Mouse (Mus musculus) cerebellum, adult 9-11 months (tissue): ENCODE measurements around the gene Ypel2.
A peak's percentile ranks its signal among the peaks of the same experiment; 100 is the strongest.

Experiments used
- DNase-seq: peaks from one replicate; pipeline ENCODE4 v3.0.0; 2022

Ypel2 gene

DNA sequence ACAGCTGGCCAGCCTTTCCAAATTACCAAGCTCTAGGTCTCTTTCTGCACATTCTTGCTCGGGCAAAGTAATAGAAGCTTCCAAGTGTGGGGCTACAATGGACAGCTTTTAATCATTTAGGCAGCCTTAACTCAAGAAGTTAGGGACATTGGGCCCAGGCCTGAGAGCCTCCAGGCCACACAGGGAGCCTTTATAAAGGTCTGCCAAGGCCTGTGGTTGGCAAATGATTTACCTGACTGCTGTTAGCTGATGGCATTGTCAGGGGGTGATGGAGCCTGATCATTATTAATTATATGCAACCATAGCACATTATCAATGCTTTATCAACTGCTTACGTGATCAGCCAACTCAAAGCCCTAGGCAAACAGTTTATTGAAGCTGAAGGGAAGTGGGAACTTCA lies 33.2 kb downstream of the Ypel2 start:
- DNase-seq = no peak

DNA sequence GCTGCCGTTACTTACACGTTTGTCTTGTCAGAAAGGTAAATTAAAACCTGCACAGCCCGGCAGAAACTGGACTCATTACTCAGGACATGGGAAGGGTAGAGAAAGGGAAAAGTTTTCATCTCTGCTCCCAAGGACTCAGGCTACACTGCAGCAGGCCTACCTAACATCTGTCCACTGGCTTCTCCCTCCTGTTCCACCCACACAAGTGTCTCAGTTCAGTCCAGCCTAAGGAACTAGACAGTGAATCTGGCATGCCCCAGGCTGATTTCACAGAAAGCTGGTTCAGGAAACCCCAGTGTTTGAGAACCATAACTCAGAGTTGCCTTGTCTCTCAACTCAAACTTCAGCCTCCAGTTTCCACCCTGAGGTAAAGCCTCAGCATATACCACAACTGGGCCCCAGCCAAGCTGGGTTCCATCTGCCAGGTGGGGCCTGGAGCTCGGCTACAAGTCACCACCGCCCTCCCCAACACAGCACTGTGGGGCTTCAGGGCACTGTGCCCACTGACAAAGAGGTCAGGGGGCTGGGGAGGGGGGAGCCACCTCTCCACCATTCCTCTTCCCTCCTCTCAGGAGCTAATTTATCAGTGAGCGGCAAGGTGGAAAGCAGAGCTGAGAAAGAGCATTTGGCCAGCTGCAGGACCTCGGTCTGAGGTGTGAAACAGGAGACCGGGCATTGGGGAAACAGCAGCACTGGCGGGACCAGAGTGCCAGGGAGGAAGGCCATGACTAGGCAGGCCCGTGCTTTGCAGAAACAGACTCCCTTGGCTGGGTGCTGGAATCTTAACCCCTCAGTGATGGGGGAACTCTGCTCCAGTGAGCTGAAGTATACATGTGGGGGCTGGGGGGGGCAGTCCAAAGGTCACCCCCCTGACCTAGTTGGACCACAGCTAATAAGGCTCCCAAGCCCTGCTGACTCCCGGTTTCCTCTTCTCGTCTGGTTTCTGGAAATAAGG lies 34.5 kb downstream of the Ypel2 start:
- peak; percentile 71 for DNase-seq

DNA sequence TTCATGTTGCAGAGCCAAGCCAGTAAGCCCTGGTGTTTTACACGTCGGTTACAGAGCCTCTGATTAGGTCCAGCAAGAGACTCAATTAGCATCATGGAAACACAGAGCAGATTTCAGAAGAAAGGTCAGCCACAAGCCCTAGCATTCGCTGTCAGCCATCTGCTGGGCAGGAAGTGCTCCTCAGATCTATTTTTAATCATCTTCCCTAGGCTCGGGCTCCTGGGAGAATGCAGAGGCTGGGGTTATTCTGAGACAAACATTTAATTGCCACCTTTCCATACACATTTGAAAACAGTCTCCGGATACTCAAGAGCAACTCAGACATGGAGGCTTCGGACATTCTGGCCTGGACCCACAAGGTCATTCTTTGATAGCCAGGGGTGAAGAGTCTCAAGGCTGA lies 35.3 kb downstream of the Ypel2 start:
- peak; percentile 73 for DNase-seq

DNA sequence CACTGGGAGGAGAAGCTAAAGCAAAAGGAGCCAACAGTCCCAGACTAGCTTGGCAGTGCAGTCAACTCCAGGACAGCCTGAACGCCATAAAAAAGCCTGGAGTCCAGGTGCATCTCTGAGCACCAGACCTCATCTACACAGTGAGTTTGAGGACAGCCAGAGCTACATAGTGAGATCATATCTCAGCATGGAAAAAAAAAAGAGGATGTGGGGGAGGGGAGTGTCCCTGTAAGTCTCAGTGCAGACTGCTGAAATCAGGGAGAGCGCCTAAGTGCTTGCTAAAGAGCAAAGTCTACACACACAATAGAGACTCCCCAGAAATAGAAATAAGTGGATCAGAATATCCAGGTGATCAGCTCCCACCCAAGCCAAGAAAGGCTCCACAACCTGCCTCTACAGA lies 37.1 kb downstream of the Ypel2 start:
- no peak for DNase-seq

DNA sequence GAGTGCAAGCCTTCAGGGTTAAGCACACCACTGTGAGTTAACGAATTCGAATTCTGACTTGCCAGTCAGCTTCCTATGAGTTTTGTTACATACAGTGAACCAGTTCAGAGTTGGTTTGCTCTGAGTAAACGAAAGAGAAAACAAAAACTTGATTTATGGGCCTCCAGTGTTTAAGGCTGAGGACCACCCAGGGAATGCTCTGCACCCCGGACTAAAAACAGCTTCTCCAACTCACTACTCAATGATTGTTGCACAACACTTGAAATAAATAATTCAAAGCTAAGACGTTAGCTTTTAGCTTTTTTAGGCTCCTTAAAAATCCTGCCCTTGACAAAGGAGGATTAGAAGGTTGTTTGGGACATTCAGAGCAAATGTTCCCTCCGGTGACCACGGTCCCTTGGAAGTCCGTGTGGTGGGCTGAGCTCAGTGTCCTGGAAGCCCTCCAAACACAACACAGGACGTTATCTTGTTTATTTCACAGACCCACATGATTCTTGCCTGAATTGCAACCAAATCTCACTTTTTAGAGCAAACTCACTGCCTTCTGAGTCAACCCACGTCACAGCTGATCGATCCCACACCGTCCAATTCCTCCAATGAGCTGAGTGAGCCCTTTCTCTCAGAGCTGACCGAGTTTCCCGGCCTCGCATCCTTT lies 38.8 kb downstream of the Ypel2 start:
- DNase-seq = no peak

DNA sequence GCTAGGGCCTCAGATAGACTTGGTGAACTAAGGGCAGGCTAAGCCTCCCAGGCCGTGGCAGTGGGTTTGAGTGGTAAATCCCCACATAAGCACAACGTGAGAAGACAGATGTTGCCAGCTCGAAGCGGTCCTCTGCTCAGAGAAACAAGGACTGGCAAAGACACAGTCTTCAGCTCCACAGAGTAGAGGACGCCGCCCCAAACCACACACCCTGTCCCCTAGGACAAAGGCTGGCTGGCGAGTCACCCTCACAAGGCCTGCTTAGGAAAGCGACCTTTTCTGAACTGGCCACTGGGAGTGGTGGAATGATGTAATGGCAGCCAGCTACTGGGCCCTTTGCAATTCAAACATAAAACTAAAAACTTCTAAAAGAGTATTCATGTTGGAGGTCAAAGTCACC lies 40.4 kb downstream of the Ypel2 start:
- no peak for DNase-seq

DNA sequence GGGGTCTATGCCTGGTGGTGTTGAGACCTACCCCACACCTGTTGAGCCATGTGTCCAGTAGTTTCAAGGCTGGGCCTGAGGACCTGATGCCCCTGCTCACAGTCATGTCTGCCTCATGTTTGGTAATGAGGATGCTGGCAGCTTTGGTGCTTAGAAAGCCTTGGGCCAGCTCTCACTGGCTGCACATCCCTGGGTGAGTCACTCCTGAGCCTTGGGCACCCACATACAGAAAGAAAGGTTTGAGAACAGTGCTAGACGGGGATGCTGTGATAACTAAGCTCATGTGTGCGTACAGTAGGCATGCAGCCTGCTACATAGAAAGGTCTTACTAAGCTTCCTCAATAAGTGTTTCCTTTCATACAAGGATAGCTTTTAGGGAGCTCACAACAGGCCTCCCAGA lies 40.8 kb downstream of the Ypel2 start:
- DNase-seq = no peak

DNA sequence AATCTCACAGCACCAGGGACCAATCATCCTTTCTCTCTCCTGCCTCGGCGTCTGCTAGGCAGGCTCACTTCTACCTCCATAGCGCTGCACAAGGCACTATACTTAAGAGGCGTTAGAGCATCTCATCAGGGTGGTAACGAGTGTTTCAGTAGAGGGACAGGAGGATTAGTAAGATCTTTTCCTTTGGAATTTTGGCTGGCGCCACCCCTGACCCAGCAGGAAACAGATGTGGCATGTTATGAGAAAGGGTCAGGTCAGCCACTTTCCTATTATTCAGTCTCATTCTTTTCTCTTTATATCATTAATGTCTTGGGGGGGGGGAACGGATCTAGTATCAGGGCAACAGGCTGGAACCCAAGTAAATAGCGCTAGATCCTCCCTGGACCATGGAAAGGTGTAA lies 41.8 kb downstream of the Ypel2 start:
- no peak for DNase-seq

DNA sequence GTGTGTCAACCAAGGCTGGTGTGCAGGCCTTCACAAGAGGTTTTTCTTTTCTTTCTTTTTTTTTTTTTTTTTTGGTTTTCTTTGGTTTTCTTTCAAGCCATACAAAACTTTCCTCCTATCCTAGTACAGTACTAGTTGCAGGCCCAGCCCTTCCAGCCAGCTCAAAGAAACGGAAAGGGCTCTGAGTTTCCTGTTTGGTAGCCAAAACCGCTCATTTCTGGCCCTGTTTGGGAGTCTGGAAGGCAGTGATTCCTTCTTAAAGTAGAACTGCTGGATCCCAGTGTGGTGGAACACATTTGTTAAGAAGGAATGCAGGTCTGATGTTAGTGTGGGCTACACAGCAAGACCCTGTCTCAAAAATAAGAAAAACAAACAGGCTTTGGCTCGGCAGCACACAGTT lies 43.0 kb downstream of the Ypel2 start:
- DNase-seq = peak; percentile 22

DNA sequence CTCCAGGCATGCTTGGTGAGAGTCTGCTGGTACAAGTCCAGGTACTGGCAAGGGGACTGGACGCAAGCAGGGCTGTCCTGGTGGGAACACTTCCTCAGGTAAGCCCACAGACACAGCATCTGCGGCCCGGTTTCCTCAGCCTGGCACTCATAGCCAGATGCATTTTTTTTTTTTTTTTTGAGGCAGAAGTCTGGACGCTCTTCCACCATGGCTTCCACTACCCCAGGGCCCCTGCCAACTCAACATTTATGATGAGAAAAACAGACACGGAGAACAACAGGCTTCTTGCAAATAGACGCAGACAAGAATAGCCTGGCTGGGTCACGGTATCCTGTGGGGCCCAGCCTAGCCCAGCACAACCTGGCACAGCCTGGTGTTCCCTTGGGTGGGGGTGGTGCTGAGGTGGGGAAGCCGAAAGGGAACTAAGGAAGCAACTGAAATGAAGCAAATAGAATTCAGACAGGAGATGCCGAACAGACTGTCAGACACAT lies 43.5 kb downstream of the Ypel2 start:
- peak; percentile 90 for DNase-seq

DNA sequence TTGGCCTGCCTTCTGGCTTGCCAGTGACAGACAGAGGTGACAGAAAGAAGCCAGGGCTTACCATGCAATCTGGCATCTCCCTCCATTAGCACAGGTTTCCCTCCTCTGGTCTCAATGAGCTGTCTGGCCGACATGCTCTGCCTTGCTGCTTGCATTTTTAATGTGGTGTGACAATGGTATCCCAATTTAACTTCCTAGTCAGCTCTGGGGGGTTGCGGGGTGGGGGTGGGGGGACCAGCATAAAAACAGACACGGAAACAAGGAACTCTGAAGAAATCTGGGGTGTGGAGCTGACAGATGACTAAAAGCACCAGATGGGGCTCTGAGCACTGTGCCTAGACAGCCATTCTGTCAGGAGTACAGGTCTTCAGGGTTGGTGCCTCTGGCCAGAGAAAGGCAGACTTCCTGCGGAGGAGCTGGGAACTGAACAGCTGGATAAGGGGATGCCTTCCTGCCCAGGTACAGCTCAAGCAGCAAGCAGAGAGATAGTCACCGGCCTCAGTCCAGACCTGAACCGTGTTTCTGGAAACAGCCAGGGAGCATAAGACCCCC lies 46.8 kb downstream of the Ypel2 start:
- DNase-seq = peak; percentile 26

DNA sequence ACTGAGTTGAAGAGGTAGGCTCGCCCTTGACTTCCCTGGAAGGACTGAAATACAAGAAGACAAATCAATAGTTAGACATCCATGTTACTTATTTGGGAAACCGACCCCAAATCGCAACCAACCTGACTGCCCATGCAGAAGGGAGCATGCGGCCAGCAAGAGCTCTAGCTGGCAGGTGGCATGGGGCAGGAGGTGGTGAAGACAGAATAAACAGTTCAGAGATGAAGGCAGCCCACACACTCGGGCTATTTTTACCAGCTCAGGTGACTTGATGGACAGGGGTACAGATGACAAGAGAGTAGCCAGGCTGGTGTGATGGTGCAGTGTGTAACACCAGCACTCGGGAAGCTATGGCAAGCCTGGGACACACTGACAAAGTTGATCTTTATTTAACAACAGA lies 47.6 kb downstream of the Ypel2 start:
- DNase-seq = no peak

DNA sequence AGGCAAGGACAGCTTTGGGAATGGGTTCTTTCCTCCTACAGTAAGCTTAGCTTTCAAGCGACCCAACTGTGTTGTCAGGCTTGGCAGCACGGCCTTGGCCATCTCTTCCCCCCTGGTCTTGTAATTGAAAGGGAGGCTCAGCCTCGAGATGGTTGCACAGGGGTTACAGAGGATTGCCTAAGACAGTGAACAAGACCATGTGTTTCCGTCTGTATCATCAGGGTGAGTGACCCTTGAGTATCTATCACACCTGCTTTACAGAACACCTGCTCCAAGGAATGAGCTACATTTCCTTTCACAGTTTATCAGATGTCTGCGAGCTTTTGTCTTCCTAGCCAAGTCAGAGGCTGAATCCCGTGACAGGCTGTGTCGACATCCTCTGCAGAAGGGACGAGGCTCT lies 48.4 kb downstream of the Ypel2 start:
- DNase-seq = no peak

DNA sequence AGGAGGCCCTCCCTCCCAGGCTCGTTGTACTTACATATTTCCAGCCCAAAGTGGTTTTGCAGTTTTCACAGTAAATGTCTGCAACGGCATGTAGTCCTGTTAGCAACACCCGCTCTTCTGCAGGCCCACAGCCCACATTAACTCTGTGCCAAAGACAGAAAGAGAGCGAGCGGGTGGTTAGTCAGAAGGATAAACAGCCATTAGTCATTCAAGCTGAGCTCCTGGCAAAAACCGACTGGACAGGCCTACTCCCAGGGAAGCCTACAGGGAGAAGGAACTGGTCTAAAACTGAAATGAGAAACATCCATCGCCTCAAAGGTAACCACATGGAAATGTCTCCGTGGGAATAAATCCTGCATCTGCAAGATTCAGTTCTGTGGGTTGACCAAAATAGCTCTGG lies 49.0 kb downstream of the Ypel2 start:
- DNase-seq = no peak

DNA sequence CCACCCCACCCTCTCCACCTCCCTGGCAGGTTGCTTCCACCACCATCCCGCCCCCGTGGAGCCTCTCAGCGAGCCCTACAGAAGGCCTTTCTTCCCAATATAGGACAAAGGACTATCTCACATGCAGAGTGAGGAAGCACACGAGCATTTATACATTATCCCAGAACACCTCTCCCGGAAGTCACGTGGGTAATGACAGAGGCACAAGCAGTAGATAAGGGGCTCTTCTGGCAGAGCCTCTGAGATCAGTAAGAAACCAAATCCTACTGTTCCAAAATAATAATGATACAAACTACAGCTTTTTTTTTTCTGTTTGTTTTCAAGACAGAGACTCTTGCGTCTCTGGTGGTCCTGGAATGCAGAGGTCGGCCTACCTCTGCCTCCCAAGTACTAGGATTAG lies 51.6 kb downstream of the Ypel2 start:
- no peak for DNase-seq

DNA sequence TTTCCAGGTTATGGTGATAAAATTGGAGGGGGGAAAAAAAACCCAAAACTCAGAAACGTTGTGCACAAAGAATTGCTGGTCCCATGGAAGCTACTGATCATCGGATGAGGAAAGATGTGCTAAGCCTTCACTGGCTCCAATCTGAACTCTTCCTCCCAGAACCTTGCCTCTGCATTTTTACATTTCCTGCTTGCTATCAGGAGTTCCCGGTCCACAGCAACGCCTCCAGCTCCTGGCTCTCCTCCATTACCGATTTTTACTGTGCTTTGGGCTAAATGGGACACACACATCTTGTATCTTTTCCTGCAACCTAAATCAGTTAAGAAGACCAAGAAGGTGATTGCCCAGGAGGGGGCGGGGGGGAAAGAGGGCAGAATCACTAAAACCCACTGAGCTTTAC lies 54.0 kb downstream of the Ypel2 start:
- no peak for DNase-seq

DNA sequence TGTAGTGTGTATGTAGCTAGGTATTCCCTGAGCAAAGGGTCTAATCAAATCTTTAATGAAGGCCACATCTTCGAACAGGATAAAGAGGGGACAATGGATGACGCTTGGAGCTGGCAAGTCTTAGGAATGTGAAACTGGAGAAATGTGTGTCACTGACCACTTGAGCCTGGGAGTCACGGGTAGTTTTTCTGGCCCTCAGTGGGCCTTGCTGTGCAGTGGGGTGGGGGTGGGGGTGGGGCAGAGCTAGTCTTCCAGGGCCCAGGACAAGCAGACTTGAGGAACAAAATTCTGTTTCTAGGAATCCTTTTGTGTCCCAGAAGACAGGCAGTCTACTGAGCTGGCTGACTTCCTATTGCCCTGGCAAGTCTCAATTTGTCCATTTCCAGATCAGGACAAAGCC lies 55.0 kb downstream of the Ypel2 start:
- DNase-seq = no peak

DNA sequence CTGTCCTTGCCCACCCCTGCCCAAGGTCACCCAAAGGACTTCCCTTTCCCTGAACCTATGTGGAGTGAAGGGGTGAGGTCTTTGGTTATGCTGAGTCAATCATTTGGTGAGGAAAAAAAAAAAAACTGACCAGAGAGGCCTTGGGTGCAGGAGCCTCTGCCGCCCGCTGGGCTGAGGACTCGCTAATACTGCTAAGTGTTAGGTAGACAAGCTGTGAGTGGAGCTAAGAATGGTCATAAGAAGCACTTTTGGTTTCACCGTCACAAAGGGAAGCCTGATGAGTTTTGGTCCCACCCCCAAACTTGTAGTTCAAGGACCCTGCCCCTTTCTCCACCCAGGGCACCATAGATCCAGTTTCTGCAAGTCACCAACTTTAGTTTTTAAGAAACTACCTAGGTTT lies 55.4 kb downstream of the Ypel2 start:
- DNase-seq = no peak

DNA sequence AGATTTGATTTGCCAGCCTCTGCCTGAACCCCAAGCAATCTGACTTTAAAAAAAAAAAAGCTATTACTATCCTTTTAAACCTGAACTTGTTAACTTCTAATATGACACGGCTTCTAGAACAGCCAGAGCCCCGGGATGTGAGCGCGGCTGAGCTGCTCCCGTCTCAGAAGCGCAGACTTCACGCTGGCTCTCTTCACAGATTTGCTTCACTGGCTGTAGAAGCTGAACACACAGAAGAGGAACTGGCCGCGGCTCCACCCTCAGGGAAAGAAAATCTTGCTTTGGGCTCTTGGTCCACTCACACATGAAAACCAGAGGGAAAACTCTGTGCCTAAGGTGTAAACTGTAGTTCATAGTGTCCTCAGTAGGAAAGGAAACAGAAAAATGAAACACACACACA lies 56.6 kb downstream of the Ypel2 start:
- no peak for DNase-seq

DNA sequence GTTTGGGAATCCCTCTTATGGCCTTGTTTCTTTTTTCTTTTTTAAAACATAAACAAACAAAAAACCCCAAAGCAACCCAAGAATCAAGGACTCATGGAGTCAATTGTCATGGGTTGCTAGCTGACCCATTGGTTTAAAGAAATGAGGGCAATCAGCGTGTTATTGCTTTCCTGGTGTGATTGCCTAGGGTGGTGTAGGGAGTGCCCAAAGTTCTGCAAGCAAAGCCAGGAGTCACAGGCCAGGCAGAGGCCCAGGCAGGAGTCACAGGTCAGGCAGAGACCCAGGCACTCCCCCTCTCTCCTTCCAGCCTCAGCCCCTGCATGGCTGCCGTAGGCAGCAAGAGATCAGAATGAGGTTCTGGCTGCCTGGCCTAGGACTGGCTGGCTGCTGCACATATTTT lies 58.6 kb downstream of the Ypel2 start:
- DNase-seq = no peak

DNA sequence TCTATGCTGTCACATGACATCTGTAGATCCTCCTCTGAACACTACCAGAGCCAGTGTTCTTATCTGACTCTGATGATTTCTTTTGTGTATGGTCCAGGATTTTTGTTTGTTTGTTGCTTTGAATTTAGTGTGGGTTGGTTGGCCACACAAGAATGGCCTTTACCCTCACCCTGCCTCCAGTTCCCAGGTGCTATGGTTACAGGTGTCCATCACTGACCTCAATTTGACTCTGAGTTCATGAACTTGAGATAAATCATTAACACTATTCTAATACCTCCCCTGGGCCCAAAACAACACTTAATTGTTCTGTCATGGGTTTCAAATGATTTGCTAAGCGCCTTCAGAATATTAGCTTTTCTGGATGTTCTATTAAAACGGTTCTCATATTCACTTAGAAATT lies 61.3 kb downstream of the Ypel2 start:
- DNase-seq = no peak

DNA sequence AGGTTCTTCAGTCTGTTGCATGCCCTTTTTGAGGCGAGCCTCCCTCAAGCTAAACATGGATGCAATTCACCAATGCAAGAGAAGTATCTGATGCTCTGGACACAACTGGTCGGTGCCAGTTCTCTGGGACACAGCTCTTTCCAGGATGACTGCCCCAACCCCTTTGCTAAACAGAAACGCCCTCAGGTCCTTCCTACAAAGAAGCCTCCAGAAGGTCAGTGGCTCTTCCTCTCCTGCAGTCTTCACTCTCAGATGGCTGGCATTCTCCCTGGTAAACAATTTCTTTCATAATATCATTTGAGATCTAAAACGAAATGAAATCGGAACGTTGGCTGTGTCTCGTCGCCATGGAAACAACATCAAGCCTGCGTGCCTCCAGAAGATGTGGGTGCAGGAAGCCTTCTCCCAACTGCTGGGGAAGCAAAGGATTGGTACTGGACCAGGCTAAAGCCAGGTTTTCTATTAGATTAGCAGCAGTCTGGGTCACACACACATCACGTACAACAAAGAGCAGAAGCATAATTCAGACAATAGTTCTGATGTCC lies 62.8 kb downstream of the Ypel2 start:
- no peak for DNase-seq

DNA sequence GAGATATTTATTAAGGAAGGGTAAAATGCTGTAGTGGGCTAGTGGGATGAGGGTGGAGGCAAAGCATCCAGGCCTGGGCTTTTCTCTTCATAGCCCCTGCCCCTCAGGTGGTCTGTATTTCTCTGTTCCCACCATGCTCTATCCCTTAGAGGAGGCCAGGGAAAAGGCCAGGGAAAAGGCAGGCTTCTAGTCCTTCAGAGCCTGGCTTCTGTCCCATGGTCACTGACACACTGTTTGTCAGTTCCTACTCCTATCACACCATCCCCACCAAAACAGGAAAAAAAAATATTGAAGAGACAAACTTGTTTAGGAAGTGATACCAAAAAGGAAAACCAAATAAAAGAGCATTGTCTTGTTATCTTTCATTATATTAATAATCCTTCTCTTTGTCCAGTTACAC lies 63.5 kb downstream of the Ypel2 start:
- no peak for DNase-seq

DNA sequence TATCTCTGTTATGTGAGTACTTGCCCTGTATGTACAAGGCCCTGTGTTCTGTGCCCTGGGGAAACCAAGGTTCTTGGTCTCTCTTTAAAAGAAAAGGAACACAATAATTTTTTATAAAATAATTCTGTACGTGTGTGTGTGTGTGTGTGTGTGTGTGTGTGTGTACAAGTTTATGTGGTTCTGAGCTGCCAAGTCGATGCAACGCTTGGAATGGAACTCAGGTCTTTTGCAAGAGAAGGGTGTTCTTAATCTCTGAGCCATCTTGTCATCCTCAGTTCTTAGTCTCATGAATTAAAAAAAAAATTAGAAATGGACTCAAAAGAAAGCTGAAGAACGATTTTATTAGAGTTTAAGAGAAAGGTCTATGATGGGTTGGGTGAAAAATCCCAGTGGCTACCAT lies 64.0 kb downstream of the Ypel2 start:
- no peak for DNase-seq
